Mouse (Mus musculus): ENCODE measurements around the gene Pi4ka.

DNA sequence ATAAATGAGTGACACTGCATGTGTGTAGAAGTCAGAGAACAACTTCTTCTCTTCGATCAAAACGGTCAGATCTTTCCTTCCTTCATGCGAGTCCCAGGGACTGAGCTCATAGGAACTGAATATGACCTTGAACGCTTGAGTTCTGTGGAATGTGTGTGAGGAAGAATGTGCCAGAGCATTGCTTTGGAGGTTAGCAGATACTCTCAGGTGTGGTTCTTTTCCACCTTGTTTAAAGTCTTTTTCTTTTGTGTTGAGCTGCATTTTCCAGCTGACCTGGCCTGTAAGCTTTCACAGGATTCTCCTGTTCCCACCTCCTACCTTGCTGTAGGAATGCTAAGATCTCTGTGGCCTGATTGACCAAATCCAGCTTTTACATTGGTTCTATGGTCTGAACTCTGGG is 23.8 kb downstream of the Pi4ka start:
- TF ChIP-seq POLR2A (IDR thresholded peaks at IDR 0.05; ENCODE audit: insufficient read depth, low read length) (no peak), CTCF (IDR thresholded peaks at IDR 0.05; ENCODE audit: low read depth, low read length) (no peak), EP300 (IDR thresholded peaks at IDR 0.05; ENCODE audit: insufficient read depth, low read depth, low read length) (no peak)
